Mouse (Mus musculus) intestine, postnatal 0 days (tissue): ENCODE results near the gene Slc25a30. TPM values are rescaled to one million over a fixed set of nuclear protein-coding genes. Genes with fewer than 3 reads are reported as not detected.

ENCODE experiments used
- ATAC-seq: fragments of 200-750 bp; cut with Nextera tagmentation; 2 replicates; pipeline ENCODE4 v1.8.0; 2017; ENCODE audit warnings: mild to moderate bottlenecking, moderate TSS enrichment, moderate library complexity
- H3K27ac ChIP-seq: fragments of 300-500 bp; sonication (generic); 2 replicates; pipeline ENCODE4 v1.5.1; 2014; ENCODE audit warnings: mild to moderate bottlenecking, low read depth, low read length, moderate library complexity
- H3K27me3 ChIP-seq: fragments of 300-500 bp; sonication (generic); replicated peaks from 2 replicates; pipeline ENCODE4 v1.6.1; 2014; ENCODE audit warnings: low read length, mixed read lengths; ENCODE audit not compliant: control insufficient read depth, insufficient read depth
- H3K36me3 ChIP-seq: fragments of 300-500 bp; sonication (generic); 2 replicates; pipeline ENCODE4 v1.6.1; 2014; ENCODE audit warnings: mild to moderate bottlenecking, moderate library complexity; ENCODE audit not compliant: control insufficient read depth, insufficient read depth
- H3K4me1 ChIP-seq: fragments of 300-500 bp; sonication (generic); replicated peaks from 2 replicates; pipeline ENCODE4 v1.6.1; 2014; ENCODE audit warnings: antibody characterized with exemption, low read length, mixed read lengths; ENCODE audit not compliant: control insufficient read depth, insufficient read depth
- H3K4me2 ChIP-seq: fragments of 300-500 bp; sonication (generic); replicated peaks from 2 replicates; pipeline ENCODE4 v1.6.1; 2014; ENCODE audit warnings: low read depth, mild to moderate bottlenecking, moderate library complexity
- H3K4me3 ChIP-seq: fragments of 300-500 bp; sonication (generic); 2 replicates; pipeline ENCODE4 v1.5.1; 2014; ENCODE audit warnings: low read depth, low read length
- H3K9ac ChIP-seq: fragments of 300-500 bp; sonication (generic); 2 replicates; pipeline ENCODE4 v1.6.1; 2014; ENCODE audit warnings: mild to moderate bottlenecking, low read depth, low read length
- H3K9me3 ChIP-seq: fragments of 300-500 bp; sonication (generic); 2 replicates; pipeline ENCODE4 v1.6.1; 2016; ENCODE audit warnings: mixed run types; ENCODE audit not compliant: control insufficient read depth
- CTCF ChIP-seq: sonication (generic); IDR thresholded peaks from 2 replicates; pipeline ENCODE4 v1.5.1; 2016; ENCODE audit warnings: low read depth, mild to moderate bottlenecking, control low read depth, antibody characterized with exemption, moderate library complexity
- WGBS: fragments of 180-500 bp; shearing (Covaris S2); extraction: QIAGEN DNeasy Blood & Tissue Kit; methylation state at CpG from one replicate; pipeline ENCODE4 v1.1.7; 2014; 5-methylcytosine and 5-hydroxymethylcytosine counted together
- polyA plus RNA-seq: library from polyadenylated mRNA; unstranded; fragments of >200 nt; fragmentation: Nextera tagmentation; extraction: Ambion mirVana; gene quantifications from 2 replicates; pipeline ENCODE4 v1.2.1, GENCODE M21; 2015

Slc25a30 gene
- polyA plus RNA-seq, 1 experiment from 2014 or later = 2.5 TPM

DNA sequence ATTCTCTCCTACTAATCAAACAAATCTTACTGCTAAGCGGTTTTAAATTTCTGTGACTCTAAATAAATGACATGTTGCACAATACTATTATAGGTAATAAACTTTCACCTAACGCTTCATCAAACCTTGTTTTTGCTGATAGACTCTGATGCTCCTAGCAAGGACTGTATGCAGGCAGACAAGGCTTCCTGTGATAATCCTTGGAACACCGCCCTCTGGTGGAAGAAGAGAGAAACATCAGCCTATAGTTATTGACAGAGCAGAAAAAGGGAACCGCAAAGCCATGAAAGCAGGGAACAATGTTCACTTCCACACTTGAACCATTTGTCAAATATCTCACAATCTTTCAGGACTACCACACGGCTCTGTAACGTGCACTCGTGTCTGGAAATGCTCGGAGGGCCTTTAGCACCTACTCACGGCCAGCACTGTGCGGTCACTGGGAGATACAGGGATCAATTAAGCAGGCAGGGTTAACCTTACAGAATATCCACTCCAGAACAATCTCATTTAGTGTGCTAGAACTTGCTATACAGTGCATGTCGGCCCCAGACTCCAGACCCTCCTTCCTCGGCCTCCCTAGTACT is 64.8 kb downstream of the Slc25a30 start:
- Histone ChIP-seq H3K9me3 (no peaks in the 10 kb centered on the region), H3K4me1 (no peaks in the 10 kb centered on the region), H3K4me3 (no peak overlapping the region), H3K4me2 (no peak overlapping the region), H3K36me3 (peaks cover 83% of the 10 kb centered on the region), H3K27me3 (no peaks in the 10 kb centered on the region), H3K9ac (no peak overlapping the region), H3K27ac (no peak overlapping the region)
- ATAC-seq = no peak
- WGBS = 57% methylated on average over 12 of the region's 12 CpGs
- TF ChIP-seq CTCF = peak; percentile 90

DNA sequence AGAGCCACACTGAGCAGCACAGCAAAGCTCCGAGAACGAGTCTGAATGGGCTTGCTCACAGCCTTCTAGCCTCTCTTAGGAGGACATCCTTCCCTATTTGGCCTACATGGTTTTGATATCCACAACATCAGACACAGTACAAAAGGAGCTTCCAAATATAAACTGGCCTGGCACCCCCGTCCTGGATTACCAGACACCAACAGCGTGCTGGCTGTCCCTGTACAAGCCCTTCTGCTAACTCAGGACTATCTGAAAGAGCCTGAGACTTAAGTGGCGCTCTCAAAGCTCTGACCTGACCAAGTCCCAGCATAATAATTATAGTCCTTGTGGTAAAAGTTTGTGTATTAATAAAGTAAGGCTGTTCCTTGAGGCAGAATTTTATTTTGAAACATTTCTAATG is 66.7 kb downstream of the Slc25a30 start:
- ATAC-seq = no peak
- Histone ChIP-seq H3K9ac (no peak overlapping the region), H3K4me1 (no peaks in the 10 kb centered on the region), H3K4me3 (no peak overlapping the region), H3K27me3 (no peaks in the 10 kb centered on the region), H3K36me3 (peaks cover 86% of the 10 kb centered on the region), H3K4me2 (no peak overlapping the region), H3K27ac (no peak overlapping the region), H3K9me3 (no peaks in the 10 kb centered on the region)
- WGBS = 94% methylated on average over 5 of the region's 5 CpGs
- TF ChIP-seq CTCF = no peak

- no peak overlapping the region for H3K4me3 ChIP-seq
- no peaks in the 10 kb centered on the region for H3K4me1 ChIP-seq
- H3K36me3 ChIP-seq = peaks cover 95% of the 10 kb centered on the region
- H3K27ac ChIP-seq = no peak overlapping the region
- no peak overlapping the region for H3K9ac ChIP-seq
- TF ChIP-seq CTCF = no peak
- no peak overlapping the region for H3K4me2 ChIP-seq
- ATAC-seq = no peak
- H3K9me3 ChIP-seq = no peaks in the 10 kb centered on the region
- WGBS = 81% methylated on average over 4 of the region's 4 CpGs
- no peaks in the 10 kb centered on the region for H3K27me3 ChIP-seq
These were observed 70.4 kb downstream of the Slc25a30 start for GRCm38 (mm10) chr14:75716410-75716809.

DNA sequence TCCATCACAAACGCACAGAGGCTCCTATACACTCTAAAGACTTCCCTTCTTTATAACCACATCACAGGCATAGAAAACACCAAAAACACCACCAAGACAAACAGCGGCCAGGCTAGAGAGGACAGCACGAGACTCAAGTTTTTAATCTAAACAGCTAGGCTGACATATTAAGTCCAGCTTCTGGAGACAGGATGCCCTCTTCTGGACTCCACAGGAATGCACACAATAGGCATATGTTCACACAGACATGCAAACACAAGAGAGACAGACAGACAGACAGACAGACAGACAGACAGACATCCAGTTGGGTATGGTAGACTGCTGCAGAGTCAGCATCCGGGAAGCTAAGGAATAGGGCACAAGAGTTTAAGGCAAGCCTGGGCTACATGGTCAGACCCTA is 73.2 kb downstream of the Slc25a30 start:
- peaks cover 92% of the 10 kb centered on the region for H3K36me3 ChIP-seq
- H3K9me3 ChIP-seq = no peaks in the 10 kb centered on the region
- H3K27ac ChIP-seq = no peak overlapping the region
- no peak for ATAC-seq
- H3K4me3 ChIP-seq = no peak overlapping the region
- H3K27me3 ChIP-seq = no peaks in the 10 kb centered on the region
- H3K4me2 ChIP-seq = no peak overlapping the region
- WGBS = 73% methylated on average over 4 of the region's 4 CpGs
- TF ChIP-seq CTCF = peak; percentile 59
- H3K9ac ChIP-seq = no peak overlapping the region
- no peaks in the 10 kb centered on the region for H3K4me1 ChIP-seq

DNA sequence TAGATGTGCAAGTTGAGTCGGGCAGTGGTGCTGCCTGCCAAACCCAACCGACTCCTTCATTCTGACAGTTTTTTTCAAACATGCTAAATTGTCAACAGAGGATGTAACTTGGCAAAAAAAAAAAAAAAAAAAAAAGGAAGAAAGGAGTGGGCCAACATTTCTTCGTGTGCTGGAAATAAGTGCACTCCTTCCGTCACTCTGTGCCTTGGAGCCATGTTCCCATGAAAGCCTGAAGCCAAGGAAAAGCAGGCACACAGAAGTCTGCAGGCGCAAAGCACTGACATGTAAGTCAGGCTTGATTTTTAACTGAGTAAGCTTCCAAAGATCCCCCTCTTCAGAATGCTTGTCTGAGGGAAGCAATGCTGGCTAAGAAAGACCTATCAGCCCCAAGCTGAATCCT is 74.2 kb downstream of the Slc25a30 start:
- Histone ChIP-seq H3K27me3 (no peaks in the 10 kb centered on the region), H3K27ac (no peak overlapping the region), H3K4me3 (no peak overlapping the region), H3K9me3 (no peaks in the 10 kb centered on the region), H3K36me3 (peaks cover 83% of the 10 kb centered on the region), H3K4me1 (no peaks in the 10 kb centered on the region), H3K4me2 (no peak overlapping the region), H3K9ac (no peak overlapping the region)
- no peak for ATAC-seq
- no peak for TF ChIP-seq CTCF
- 77% methylated on average over 5 of the region's 5 CpGs for WGBS

- no peak overlapping the region for H3K27ac ChIP-seq
- no peaks in the 10 kb centered on the region for H3K27me3 ChIP-seq
- no peak overlapping the region for H3K4me2 ChIP-seq
- no peak for TF ChIP-seq CTCF
- 97% methylated on average over 3 of the region's 3 CpGs for WGBS
- H3K4me1 ChIP-seq = no peaks in the 10 kb centered on the region
- H3K9ac ChIP-seq = no peak overlapping the region
- peaks cover 77% of the 10 kb centered on the region for H3K36me3 ChIP-seq
- H3K4me3 ChIP-seq = no peak overlapping the region
- no peak for ATAC-seq
- no peaks in the 10 kb centered on the region for H3K9me3 ChIP-seq
These were observed 75.1 kb downstream of the Slc25a30 start for GRCm38 (mm10) chr14:75711731-75712130.

Other genes starting within 250 kb of the Slc25a30 start
- gene Spert, start 193.9 kb downstream of the Slc25a30 start, polyA plus RNA-seq = not detected in 2 replicates
- gene Erich6b, start 144.8 kb downstream of the Slc25a30 start, polyA plus RNA-seq = not detected in 2 replicates
- gene Cog3, start 32.5 kb downstream of the Slc25a30 start, polyA plus RNA-seq = 9.2 TPM in 2 replicates
- gene Tpt1, start 58.1 kb upstream of the Slc25a30 start, polyA plus RNA-seq = 1,212 and 1,295 TPM in 2 replicates
- gene Kctd4, start 168.0 kb upstream of the Slc25a30 start, polyA plus RNA-seq = 0.39 and 0.50 TPM in 2 replicates
- 25.8 and 26.2 TPM in 2 replicates for gene Gtf2f2, start 223.8 kb upstream of the Slc25a30 start, polyA plus RNA-seq